Mouse (Mus musculus) intestine, embryonic 15.5 days (tissue): ENCODE data around the gene Ripk1. TPM values are rescaled to one million over a fixed set of nuclear protein-coding genes. Genes with fewer than 3 reads are reported as not detected.
A peak's percentile ranks its signal among the peaks of the same experiment; 100 is the strongest.

Experiments
- ATAC-seq: fragments of 200-750 bp; cut with Nextera tagmentation; 2 replicates; pipeline ENCODE4 v1.8.0; 2017; ENCODE audit warnings: moderate TSS enrichment, moderate library complexity
- H3K27ac ChIP-seq: fragments of 300-500 bp; sonication (generic); 2 replicates; pipeline ENCODE4 v1.5.1; 2015; ENCODE audit warnings: mild to moderate bottlenecking, inconsistent platforms
- H3K27me3 ChIP-seq: fragments of 300-500 bp; sonication (generic); replicated peaks from 2 replicates; pipeline ENCODE4 v1.6.1; 2015; ENCODE audit warnings: inconsistent platforms
- H3K36me3 ChIP-seq: fragments of 300-500 bp; sonication (generic); 2 replicates; pipeline ENCODE4 v1.6.1; 2015; ENCODE audit warnings: inconsistent platforms
- H3K4me1 ChIP-seq: fragments of 300-500 bp; sonication (generic); replicated peaks from 2 replicates; pipeline ENCODE4 v1.6.1; 2015; ENCODE audit warnings: inconsistent platforms
- H3K4me2 ChIP-seq: fragments of 300-500 bp; sonication (generic); replicated peaks from 2 replicates; pipeline ENCODE4 v1.6.1; 2015; ENCODE audit warnings: mild to moderate bottlenecking, inconsistent platforms
- H3K4me3 ChIP-seq: fragments of 300-500 bp; sonication (generic); replicated peaks from 2 replicates; pipeline ENCODE4 v1.5.1; 2015; ENCODE audit warnings: inconsistent platforms
- H3K9ac ChIP-seq: fragments of 300-500 bp; sonication (generic); 2 replicates; pipeline ENCODE4 v1.6.1; 2015; ENCODE audit warnings: inconsistent platforms
- H3K9me3 ChIP-seq: fragments of 300-500 bp; sonication (generic); 2 replicates; pipeline ENCODE4 v1.6.1; 2016; ENCODE audit warnings: inconsistent platforms
- WGBS: fragments of 180-500 bp; shearing (Covaris S2); methylation state at CpG from one replicate; pipeline ENCODE4 v1.1.7; 2015; 5-methylcytosine and 5-hydroxymethylcytosine counted together
- polyA plus RNA-seq: library from polyadenylated mRNA; unstranded; fragments of >200 nt; fragmentation: Nextera tagmentation; extraction: Ambion mirVana; gene quantifications from 2 replicates; pipeline ENCODE4 v1.2.1, GENCODE M21; 2015

Ripk1 gene
- polyA plus RNA-seq, 1 experiment from 2014 or later, result 20.4 TPM

DNA sequence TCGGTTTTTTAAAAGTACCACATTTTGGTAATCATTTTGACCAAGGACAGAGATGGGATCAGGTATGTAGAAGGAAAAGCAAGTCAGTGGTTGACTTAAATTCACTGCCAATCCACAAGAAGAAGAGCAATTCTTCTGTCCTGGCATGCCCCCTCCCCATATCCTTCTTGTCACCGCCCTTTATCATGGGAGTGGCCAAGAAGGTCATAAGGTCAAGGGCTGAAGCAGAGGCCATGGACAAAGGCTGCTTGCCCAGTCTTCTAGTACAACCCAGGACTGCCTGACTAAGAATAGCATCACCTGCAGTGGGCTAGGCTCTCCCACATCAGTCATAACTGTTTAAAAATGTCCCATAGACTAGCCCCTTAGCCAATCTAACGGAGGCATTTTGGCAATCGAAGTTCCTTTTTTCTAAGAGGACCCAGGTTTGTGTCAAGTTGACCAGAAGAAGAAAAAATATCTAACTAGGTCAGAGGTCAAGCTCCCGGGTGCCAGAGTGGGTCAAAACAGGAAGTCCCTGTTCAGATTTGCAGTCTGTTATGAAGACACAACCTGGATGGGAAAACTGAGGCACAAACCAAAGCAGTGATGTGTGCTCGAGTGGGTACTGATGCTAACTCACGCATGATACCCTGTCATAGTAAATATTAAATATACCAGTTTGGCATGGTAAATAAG, 41.7 kb downstream of the Ripk1 start:
- WGBS, result 71% methylated on average over 7 of the region's 7 CpGs
- H3K36me3 ChIP-seq, result no peaks in the 10 kb centered on the region
- no peaks in the 10 kb centered on the region for H3K27me3 ChIP-seq
- no peak overlapping the region for H3K4me3 ChIP-seq
- H3K9ac ChIP-seq, result no peak overlapping the region
- no peaks in the 10 kb centered on the region for H3K9me3 ChIP-seq
- no peak overlapping the region for H3K4me2 ChIP-seq
- H3K4me1 ChIP-seq, result 0 out of 2 replicates have a peak, but pooled peaks cover 5% of the 10 kb centered on the region
- no peak overlapping the region for H3K27ac ChIP-seq
- ATAC-seq, result no peak

DNA sequence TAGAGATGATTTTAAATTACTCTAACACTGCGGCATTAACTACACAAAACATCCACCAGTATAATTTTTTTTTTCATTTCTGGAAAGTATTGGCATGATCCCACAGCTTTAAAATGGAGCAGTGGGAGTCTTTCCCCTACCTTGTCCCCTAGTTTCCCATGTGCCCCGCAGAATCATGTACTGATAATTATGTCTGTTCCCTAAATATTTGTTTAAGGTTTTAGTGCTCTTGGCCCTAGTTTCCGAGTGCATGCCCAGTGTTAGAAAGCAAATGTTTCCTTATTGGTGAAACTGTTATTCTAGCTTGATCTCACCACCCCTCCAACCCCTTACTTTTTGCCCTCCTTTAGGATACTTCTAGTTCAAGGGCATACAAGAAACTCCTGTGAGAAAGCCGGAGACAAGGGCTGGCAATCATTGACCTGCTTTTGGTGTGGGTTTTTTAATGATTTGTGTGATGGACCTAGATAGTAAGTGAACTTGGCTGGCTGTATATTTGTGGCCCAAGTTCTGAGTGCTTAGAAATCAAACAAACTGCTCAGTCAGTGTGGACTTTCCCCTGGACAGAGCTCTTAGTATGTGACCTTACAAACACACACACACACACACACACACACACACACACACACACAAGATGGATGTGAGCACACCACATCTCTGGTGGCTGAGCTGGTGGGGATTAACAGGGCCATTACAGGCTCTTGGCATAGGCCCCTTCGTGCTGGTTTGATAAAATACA, 43.5 kb downstream of the Ripk1 start:
- Histone ChIP-seq H3K9me3 (no peaks in the 10 kb centered on the region), H3K4me1 (0 out of 2 replicates have a peak, but pooled peaks cover 5% of the 10 kb centered on the region), H3K27me3 (no peaks in the 10 kb centered on the region), H3K4me3 (no peak overlapping the region), H3K27ac (no peak overlapping the region), H3K9ac (no peak overlapping the region), H3K36me3 (no peaks in the 10 kb centered on the region), H3K4me2 (no peak overlapping the region)
- ATAC-seq, result 0 out of 2 replicates have a peak, but pooled peaks have one; percentile 34
- 41% methylated on average over 5 of the region's 5 CpGs for WGBS

DNA sequence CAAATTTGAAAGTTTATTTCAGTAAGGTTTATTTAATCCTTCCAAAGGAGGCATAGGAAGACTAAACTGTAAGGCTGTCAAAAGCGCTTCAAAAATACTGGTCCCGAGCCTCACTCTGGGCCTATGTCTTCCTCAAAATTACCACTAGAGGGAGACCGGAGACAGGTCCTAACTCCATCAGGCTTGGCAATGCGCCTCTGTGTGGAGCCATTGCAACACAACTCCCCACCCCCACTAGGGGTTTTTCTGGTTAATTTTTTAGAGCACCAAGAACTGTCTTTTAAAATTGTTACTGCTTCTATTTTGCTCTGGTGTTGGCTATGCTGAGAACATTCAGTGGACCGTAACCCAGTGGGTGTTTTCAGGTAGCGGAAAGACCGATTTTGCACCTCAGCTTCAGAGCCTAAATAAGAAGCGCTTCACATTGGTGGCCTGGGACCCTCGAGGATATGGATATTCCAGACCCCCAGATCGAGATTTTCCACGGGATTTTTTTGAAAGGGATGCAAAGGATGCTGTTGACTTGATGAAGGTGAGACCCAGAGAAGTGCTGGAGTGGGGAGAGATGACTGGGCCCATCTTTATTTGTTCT, 44.4 kb downstream of the Ripk1 start:
- ATAC-seq, result peak; percentile 87
- Histone ChIP-seq H3K9ac (no peak overlapping the region), H3K27ac (no peak overlapping the region), H3K36me3 (no peaks in the 10 kb centered on the region), H3K4me3 (no peak overlapping the region), H3K27me3 (no peaks in the 10 kb centered on the region), H3K4me1 (0 out of 2 replicates have a peak, but pooled peaks cover 2% of the 10 kb centered on the region), H3K9me3 (no peaks in the 10 kb centered on the region), H3K4me2 (no peak overlapping the region)
- WGBS, result 41% methylated on average over 11 of the region's 11 CpGs

DNA sequence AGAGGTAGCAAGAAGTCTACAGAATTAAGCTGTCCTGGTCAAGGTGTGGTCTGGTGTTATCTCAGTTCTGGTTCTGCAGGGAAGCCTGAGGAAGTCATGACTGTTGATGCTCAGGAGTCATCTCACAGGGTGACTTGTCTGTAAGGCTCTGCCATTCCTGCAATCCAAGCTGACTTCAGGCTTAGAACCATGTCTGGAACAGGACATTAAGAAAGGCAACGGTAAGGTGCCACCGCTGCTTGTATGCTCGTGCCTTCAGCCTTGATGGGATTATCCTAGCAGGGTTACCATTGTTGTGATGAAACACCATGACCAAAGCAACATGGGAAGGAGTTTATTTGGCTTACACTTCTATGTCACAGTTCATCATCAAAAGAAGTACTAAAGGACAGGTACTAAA, 45.4 kb downstream of the Ripk1 start:
- no peak for ATAC-seq
- no peaks in the 10 kb centered on the region for H3K36me3 ChIP-seq
- 95% methylated on average over 3 of the region's 3 CpGs for WGBS
- H3K9ac ChIP-seq, result no peak overlapping the region
- 0 out of 2 replicates have a peak, but pooled peaks cover 2% of the 10 kb centered on the region for H3K4me1 ChIP-seq
- H3K27me3 ChIP-seq, result no peaks in the 10 kb centered on the region
- H3K9me3 ChIP-seq, result no peaks in the 10 kb centered on the region
- no peak overlapping the region for H3K27ac ChIP-seq
- H3K4me3 ChIP-seq, result no peak overlapping the region
- no peak overlapping the region for H3K4me2 ChIP-seq

DNA sequence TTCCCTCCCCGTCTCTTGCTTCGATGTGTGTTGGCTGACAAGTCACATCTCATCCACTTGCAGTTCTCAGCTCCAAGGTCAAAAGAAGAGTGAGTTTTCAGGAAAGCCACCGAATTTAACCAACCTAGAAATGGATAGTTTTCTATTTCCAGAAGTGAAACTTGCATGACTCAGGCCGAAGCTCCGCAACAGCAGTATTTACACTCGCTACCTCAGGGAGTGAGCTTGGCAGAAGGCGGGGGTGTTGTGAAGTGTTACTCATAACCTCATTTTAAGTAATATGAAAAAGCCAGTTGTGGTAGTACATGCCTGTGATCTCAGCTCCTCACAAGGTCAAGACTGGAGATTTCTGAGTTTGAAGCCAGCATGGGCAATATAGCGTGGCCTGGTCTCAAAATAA, 48.3 kb downstream of the Ripk1 start:
- ATAC-seq, result no peak
- Histone ChIP-seq H3K9ac (no peak overlapping the region), H3K4me3 (no peak overlapping the region), H3K4me1 (0 out of 2 replicates have a peak, but pooled peaks cover 4% of the 10 kb centered on the region), H3K4me2 (no peak overlapping the region), H3K27ac (no peak overlapping the region), H3K27me3 (no peaks in the 10 kb centered on the region), H3K36me3 (no peaks in the 10 kb centered on the region), H3K9me3 (no peaks in the 10 kb centered on the region)
- WGBS, result 92% methylated on average over 8 of the region's 8 CpGs

DNA sequence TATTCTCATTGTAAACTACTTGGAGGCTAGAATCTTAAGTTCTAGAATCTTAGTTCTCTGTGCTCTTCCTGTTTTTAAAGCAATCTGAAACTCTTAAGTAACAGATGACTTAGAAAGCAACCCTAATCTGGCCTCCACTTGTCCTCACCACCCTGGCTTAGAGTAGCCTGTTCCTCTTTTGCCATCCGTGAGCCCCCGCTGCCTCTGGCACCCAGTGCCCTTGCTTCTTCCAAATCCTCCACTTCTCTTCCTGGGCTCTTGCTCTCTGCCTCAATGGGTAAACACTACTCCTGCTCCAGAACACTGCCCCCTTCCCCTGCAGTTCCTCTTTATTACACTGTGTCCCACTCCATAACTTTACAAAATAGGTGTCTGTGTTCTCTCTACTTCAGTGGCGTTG, 49.5 kb downstream of the Ripk1 start:
- H3K9ac ChIP-seq, result no peak overlapping the region
- no peaks in the 10 kb centered on the region for H3K27me3 ChIP-seq
- H3K36me3 ChIP-seq, result no peaks in the 10 kb centered on the region
- H3K4me2 ChIP-seq, result no peak overlapping the region
- H3K4me3 ChIP-seq, result no peak overlapping the region
- ATAC-seq, result no peak
- H3K9me3 ChIP-seq, result no peaks in the 10 kb centered on the region
- H3K4me1 ChIP-seq, result 0 out of 2 replicates have a peak, but pooled peaks cover 2% of the 10 kb centered on the region
- WGBS, result 92% methylated on average over 3 of the region's 3 CpGs
- H3K27ac ChIP-seq, result no peak overlapping the region

DNA sequence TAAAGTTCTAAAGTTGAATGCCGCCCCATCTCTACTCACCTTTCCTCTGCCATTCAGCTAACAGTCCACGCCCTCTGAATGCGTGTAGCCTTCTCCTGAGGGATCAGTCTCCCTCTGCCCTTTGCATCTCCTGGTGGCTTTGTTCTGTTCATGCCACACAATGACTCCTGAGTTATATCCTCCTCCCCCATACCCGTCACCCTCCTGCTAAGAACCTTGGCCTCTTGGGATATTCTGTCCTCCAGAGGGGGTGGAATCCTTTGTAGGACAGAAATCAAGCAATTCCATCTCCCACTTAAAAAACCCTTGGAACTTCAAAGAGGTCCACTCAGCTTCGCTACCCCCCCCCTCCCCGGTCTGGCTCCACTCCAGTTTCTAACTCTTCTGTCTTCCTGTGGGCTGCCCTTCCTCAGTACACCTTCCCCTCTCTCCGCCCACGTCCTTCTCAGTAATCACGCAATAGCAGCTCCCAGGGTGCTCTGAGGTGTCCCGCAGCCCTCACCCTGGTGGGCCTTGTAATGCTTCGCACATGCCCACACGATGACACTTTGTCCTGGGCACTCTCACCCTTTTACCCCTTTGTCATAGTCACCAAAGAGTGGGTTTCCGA, 51.6 kb downstream of the Ripk1 start:
- Histone ChIP-seq H3K36me3 (no peaks in the 10 kb centered on the region), H3K9ac (no peak overlapping the region), H3K4me2 (no peak overlapping the region), H3K9me3 (no peaks in the 10 kb centered on the region), H3K4me1 (0 out of 2 replicates have a peak, but pooled peaks cover 2% of the 10 kb centered on the region), H3K27me3 (no peaks in the 10 kb centered on the region), H3K4me3 (no peak overlapping the region), H3K27ac (no peak overlapping the region)
- WGBS, result 81% methylated on average over 13 of the region's 13 CpGs
- ATAC-seq, result no peak

DNA sequence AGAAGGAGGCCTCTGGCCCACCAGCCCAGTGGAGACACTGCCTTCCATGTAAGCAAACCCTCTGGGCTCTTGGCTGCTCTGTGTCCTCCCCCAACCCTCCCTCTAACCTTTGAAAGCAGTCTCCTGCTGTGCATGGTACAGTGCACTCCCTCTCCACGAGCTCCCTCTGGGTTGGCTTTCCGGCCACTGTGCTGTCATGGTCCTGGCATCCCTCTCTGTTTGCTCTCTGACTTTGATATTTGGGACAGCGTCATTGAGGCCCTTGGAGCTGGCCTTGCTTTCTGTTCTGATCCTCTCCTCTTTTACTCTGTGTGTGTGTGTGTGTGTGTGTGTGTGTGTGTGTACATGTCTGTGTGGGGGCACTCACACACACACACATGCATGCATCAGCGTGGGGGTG, 52.2 kb downstream of the Ripk1 start:
- 76% methylated on average over 4 of the region's 4 CpGs for WGBS
- peak; percentile 41 for ATAC-seq
- Histone ChIP-seq H3K36me3 (no peaks in the 10 kb centered on the region), H3K9ac (no peak overlapping the region), H3K27ac (no peak overlapping the region), H3K27me3 (no peaks in the 10 kb centered on the region), H3K4me2 (no peak overlapping the region), H3K4me3 (no peak overlapping the region), H3K9me3 (no peaks in the 10 kb centered on the region), H3K4me1 (0 out of 2 replicates have a peak, but pooled peaks cover 2% of the 10 kb centered on the region)

DNA sequence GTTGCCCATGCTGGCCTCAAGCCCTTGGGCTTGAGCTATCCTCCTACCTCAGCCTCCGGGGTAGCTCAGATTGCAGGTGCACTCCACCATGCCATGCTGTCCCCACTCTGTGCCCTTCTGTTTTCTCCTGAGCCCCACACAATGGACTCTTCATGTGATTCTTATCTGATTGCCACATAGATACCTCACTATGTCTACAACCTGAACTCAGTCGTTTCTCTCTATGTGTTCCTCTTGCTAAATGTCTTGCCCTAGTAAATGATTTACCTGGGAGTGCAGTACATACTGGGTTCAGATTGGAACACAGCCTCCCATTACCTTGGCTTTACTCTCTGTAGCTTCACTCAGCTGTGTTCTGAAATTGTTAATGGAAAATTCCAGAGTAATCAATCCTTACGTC, 52.8 kb downstream of the Ripk1 start:
- no peaks in the 10 kb centered on the region for H3K27me3 ChIP-seq
- H3K4me3 ChIP-seq, result no peak overlapping the region
- 69% methylated on average over 3 of the region's 3 CpGs for WGBS
- no peak overlapping the region for H3K4me2 ChIP-seq
- H3K9ac ChIP-seq, result no peak overlapping the region
- peak; percentile 93 for ATAC-seq
- 0 out of 2 replicates have a peak overlapping the region, but pooled peaks have one; percentile 28 for H3K27ac ChIP-seq
- no peaks in the 10 kb centered on the region for H3K9me3 ChIP-seq
- no peaks in the 10 kb centered on the region for H3K36me3 ChIP-seq
- 0 out of 2 replicates have a peak, but pooled peaks cover 2% of the 10 kb centered on the region for H3K4me1 ChIP-seq

DNA sequence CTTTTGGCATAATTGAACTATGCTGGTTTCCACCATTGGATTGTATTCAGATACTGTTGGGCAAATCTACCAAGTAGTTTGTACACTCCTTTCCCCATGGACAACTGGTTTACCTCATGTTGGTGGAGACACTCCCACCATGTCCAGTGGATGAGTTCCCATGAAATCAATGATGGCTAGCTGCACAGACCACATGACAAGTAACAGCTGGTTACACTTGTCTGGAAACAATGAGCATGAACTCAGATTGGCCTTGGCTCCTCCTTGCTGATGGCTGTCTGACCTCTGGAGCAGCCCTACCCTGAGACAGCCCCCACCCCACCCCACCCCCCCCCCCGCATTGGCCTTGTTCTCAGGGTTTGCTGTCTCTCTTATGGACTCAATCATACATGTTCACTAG, 55.1 kb downstream of the Ripk1 start:
- Histone ChIP-seq H3K27me3 (no peaks in the 10 kb centered on the region), H3K9me3 (no peaks in the 10 kb centered on the region), H3K27ac (no peak overlapping the region), H3K36me3 (no peaks in the 10 kb centered on the region), H3K4me2 (no peak overlapping the region), H3K4me3 (no peak overlapping the region), H3K9ac (no peak overlapping the region), H3K4me1 (0 out of 2 replicates have a peak, but pooled peaks cover 2% of the 10 kb centered on the region)
- no peak for ATAC-seq
- 89% methylated on average over 1 of the region's 1 CpGs for WGBS

DNA sequence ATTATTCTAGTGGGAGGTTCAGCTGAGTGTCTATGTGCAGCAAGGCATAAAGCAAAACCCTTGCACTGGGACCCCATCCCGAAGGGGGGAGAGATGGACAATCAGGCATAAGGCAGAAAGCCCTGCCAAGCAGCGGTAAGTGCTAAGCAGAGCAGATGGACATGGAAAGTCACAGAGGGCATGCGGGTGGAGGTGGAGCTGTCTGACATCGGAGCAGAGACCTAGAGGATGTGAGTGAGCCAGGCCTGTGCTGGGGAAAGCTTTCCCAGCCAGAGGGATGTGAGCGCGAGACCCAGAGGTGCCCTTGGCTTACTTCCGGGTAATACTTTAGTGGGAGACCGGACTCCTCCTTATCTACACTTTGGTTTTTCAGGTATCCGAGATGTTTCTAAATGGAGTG, 57.9 kb downstream of the Ripk1 start:
- Histone ChIP-seq H3K4me2 (no peak overlapping the region), H3K27ac (no peak overlapping the region), H3K9ac (no peak overlapping the region), H3K27me3 (no peaks in the 10 kb centered on the region), H3K36me3 (no peaks in the 10 kb centered on the region), H3K9me3 (no peaks in the 10 kb centered on the region), H3K4me1 (no peaks in the 10 kb centered on the region), H3K4me3 (no peak overlapping the region)
- no peak for ATAC-seq
- 90% methylated on average over 9 of the region's 9 CpGs for WGBS

DNA sequence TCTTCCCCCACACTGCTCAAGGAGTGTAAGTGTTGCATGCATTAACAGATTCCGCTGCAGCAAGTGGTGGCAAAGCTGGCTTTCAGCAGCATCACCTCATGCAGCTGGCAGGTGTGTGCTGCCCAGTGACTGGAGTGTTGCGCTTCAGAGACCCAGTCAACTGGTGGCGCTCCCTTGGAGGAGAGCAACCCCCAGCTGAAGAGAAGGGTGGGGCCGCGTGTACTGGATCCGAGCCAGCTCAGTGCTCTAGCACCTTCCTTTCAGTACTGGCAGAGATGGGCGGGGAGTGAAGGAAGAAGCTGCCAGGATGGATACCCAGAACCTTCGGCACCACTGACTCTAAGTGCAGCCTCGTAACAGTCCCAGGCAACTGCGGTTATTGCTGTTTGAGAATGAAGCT, 60.3 kb downstream of the Ripk1 start:
- ATAC-seq, result no peak
- Histone ChIP-seq H3K9me3 (no peaks in the 10 kb centered on the region), H3K27me3 (no peaks in the 10 kb centered on the region), H3K27ac (no peak overlapping the region), H3K9ac (no peak overlapping the region), H3K36me3 (no peaks in the 10 kb centered on the region), H3K4me2 (no peak overlapping the region), H3K4me3 (no peak overlapping the region), H3K4me1 (no peaks in the 10 kb centered on the region)
- WGBS, result 86% methylated on average over 10 of the region's 10 CpGs
